Mouse (Mus musculus): Measurements from ENCODE around the gene Hdhd3. TPM values are rescaled to one million over a fixed set of nuclear protein-coding genes. Genes with fewer than 3 reads are reported as not detected.

The Hdhd3 gene
- polyA plus RNA-seq, 1 experiment from 2014 or later, result 16.8 TPM

DNA sequence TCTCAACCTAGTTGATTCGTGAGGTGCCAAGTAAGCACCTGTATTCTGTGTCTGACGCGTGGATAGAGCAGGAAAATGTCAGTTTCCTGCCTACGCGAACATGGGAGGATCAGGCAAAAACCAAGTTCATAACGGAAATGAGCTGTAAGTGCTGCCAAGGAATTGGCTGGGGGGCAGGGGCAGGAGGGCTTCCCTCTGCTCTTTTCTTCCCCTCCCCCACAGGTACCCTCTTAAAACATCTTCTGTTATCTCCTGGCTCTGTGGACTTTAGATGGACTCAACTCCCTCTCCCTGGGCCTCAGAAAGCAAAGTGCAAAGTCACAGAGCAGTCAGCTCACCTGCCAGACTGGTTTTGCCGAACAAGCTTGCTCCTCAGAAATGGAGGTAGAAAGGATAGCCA, 298 bp downstream of the Hdhd3 start:
- peaks cover 3% of the 10 kb centered on the region; the same call in 1 of the 2 replicates for H3K4me1 ChIP-seq (ENCODE audit: control insufficient read depth, insufficient read depth, low read length)
- H3K4me2 ChIP-seq (replicated peaks; ENCODE audit: low read depth, low read length), result no peak overlapping the region
- no peak overlapping the region for H3K9ac ChIP-seq (ENCODE audit: low read depth, low read length)
- 63% methylated on average over 7 of the region's 7 CpGs for WGBS
- no peak overlapping the region for H3K27ac ChIP-seq (ENCODE audit: low read depth, low read length)
- no peak for ATAC-seq (ENCODE audit: low FRiP score, low TSS enrichment)
- H3K27me3 ChIP-seq (ENCODE audit: control insufficient read depth, insufficient read depth, low read length), result no peaks in the 10 kb centered on the region
- H3K4me3 ChIP-seq (ENCODE audit: low read length), result no peak overlapping the region
- H3K36me3 ChIP-seq (ENCODE audit: control insufficient read depth, insufficient read depth, low read length), result peaks cover 14% of the 10 kb centered on the region; the same call in 1 of the 2 replicates
- H3K9me3 ChIP-seq (ENCODE audit: control insufficient read depth, low read length), result no peaks in the 10 kb centered on the region

DNA sequence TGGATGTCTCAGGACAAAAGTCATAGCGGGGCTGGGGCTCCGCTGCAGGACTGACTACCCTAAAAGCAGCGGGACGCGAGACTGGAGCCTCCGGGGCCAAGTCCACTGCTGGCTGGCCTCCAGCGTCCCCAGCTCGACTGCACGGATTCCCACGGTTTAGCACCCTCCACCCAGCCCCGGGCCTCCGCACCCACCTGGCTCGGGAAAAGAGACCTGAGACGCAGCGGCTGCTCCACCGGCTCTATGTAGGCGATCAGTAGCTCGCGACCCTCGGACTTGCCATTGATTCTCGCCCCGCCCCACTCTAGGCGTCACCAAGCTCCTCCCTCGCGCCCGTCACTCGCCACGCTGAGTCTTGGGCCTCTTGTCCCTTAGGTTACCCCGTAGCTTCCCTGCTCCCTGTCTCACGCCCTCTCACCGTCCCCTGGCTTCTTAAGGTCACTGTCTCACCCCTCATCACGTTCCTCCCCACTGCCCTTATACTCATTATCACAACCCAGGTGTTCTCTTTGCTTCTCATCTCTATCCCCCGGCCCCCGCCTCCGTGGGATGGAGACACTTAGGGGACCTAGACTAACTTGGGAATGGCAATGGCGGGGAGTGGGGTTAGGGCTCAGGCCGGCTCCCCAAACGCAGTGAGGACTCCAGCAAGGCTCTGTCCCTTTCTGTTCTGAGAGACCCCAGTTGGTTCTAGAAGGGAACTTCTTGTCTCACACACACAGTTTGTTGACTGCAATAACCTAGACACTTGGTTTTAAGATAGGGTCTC, 1.1 kb downstream of the Hdhd3 start:
- H3K36me3 ChIP-seq (ENCODE audit: control insufficient read depth, insufficient read depth, low read length), result peaks cover 7% of the 10 kb centered on the region; the same call in 1 of the 2 replicates
- no peaks in the 10 kb centered on the region for H3K9me3 ChIP-seq (ENCODE audit: control insufficient read depth, low read length)
- peak overlapping the region; percentile 85 for H3K4me3 ChIP-seq (ENCODE audit: low read length)
- H3K9ac ChIP-seq (ENCODE audit: low read depth, low read length), result peak overlapping the region; percentile 76
- H3K4me2 ChIP-seq (replicated peaks; ENCODE audit: low read depth, low read length), result peak overlapping the region; percentile 72
- H3K27ac ChIP-seq (ENCODE audit: low read depth, low read length), result peak overlapping the region; percentile 56
- ATAC-seq (ENCODE audit: low FRiP score, low TSS enrichment), result peak; percentile 96
- H3K27me3 ChIP-seq (ENCODE audit: control insufficient read depth, insufficient read depth, low read length), result no peaks in the 10 kb centered on the region
- peaks cover 3% of the 10 kb centered on the region; the same call in 1 of the 2 replicates for H3K4me1 ChIP-seq (ENCODE audit: control insufficient read depth, insufficient read depth, low read length)
- WGBS, result 2% methylated on average over 38 of the region's 38 CpGs

DNA sequence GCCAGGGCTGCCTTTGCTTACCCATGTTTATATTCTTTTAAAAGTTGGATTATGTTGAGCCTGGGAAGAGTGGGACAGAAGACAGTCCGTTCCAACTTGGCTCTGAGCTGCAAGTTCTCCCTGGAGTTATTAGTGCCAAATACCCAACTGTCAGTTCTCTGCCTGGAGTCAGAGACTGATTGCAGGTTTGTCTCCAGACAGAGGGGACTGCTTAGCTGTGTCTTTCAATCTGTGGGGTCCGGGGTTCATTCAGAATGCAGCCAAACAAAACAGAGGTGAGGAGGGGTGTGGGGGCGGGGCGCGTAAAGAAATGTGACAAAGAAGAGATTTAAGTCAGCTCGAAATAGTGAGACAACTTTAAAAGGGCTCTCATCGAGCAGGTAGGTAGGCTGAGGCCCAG, 1.7 kb downstream of the Hdhd3 start:
- H3K27ac ChIP-seq (ENCODE audit: low read depth, low read length), result peak overlapping the region; percentile 56; the same call in 1 of the 2 replicates
- H3K36me3 ChIP-seq (ENCODE audit: control insufficient read depth, insufficient read depth, low read length), result peaks cover 7% of the 10 kb centered on the region; the same call in 1 of the 2 replicates
- peak; percentile 29 for ATAC-seq (ENCODE audit: low FRiP score, low TSS enrichment)
- peak overlapping the region; percentile 72 for H3K4me2 ChIP-seq (replicated peaks; ENCODE audit: low read depth, low read length)
- WGBS, result 4% methylated on average over 7 of the region's 7 CpGs
- H3K4me3 ChIP-seq (ENCODE audit: low read length), result peak overlapping the region; percentile 85
- no peaks in the 10 kb centered on the region for H3K27me3 ChIP-seq (ENCODE audit: control insufficient read depth, insufficient read depth, low read length)
- H3K9me3 ChIP-seq (ENCODE audit: control insufficient read depth, low read length), result no peaks in the 10 kb centered on the region
- peak overlapping the region; percentile 76 for H3K9ac ChIP-seq (ENCODE audit: low read depth, low read length)
- H3K4me1 ChIP-seq (ENCODE audit: control insufficient read depth, insufficient read depth, low read length), result peaks cover 3% of the 10 kb centered on the region; the same call in 1 of the 2 replicates

DNA sequence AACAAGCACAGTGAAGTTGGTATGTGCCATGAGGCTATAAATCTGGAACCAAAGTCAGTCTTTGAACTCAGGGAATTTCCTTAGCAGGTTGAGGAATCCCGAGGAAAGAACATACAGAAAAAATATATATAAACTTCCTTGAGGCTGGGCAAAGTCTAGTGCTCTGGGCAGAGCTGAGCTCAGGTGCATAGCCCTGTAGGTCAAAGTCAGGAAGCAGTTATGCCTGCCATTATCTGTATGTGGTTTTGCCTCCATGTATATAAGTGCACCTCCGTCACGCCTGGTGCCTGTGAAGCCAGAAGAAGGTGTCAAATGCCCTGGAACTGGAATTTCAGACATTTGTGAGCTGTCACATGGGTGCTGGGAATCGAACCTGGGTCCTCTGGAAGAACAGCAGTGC, 2.5 kb downstream of the Hdhd3 start:
- peak overlapping the region; percentile 72; the same call in 1 of the 2 replicates for H3K4me2 ChIP-seq (replicated peaks; ENCODE audit: low read depth, low read length)
- H3K9me3 ChIP-seq (ENCODE audit: control insufficient read depth, low read length), result no peaks in the 10 kb centered on the region
- peaks cover 7% of the 10 kb centered on the region; the same call in 1 of the 2 replicates for H3K36me3 ChIP-seq (ENCODE audit: control insufficient read depth, insufficient read depth, low read length)
- no peaks in the 10 kb centered on the region for H3K27me3 ChIP-seq (ENCODE audit: control insufficient read depth, insufficient read depth, low read length)
- 74% methylated on average over 4 of the region's 4 CpGs for WGBS
- H3K9ac ChIP-seq (ENCODE audit: low read depth, low read length), result no peak overlapping the region
- H3K4me1 ChIP-seq (ENCODE audit: control insufficient read depth, insufficient read depth, low read length), result peaks cover 3% of the 10 kb centered on the region; the same call in 1 of the 2 replicates
- no peak overlapping the region for H3K27ac ChIP-seq (ENCODE audit: low read depth, low read length)
- no peak overlapping the region; the same call in 1 of the 2 replicates for H3K4me3 ChIP-seq (ENCODE audit: low read length)
- ATAC-seq (ENCODE audit: low FRiP score, low TSS enrichment), result no peak

DNA sequence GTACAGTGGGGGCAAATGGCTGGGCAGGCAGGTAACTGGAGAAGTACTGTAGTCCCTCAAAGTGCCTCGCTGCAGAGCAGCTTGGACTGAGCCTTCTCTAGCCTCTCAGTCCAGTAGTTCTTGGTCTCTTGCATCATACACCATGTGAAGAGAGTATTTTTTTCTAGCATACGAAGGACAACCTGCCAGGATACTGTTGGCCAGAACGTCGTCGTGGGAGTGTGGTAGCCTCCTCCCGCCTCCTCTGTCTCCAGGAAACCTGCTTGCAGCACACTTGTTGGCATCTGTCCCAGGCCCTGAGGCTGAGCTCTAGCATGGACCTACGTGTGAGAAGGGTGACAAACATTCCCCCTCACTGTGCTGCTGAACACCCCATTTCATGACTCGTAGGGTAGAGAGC, 6.5 kb downstream of the Hdhd3 start:
- Histone ChIP-seq H3K27me3 (ENCODE audit: control insufficient read depth, insufficient read depth, low read length) (no peaks in the 10 kb centered on the region), H3K4me3 (ENCODE audit: low read length) (no peak overlapping the region), H3K27ac (ENCODE audit: low read depth, low read length) (no peak overlapping the region), H3K4me2 (replicated peaks; ENCODE audit: low read depth, low read length) (no peak overlapping the region), H3K9me3 (ENCODE audit: control insufficient read depth, low read length) (no peaks in the 10 kb centered on the region), H3K4me1 (ENCODE audit: control insufficient read depth, insufficient read depth, low read length) (peaks cover 3% of the 10 kb centered on the region; the same call in 1 of the 2 replicates), H3K9ac (ENCODE audit: low read depth, low read length) (no peak overlapping the region), H3K36me3 (ENCODE audit: control insufficient read depth, insufficient read depth, low read length) (peaks cover 7% of the 10 kb centered on the region; the same call in 1 of the 2 replicates)
- no peak for ATAC-seq (ENCODE audit: low FRiP score, low TSS enrichment)
- 78% methylated on average over 8 of the region's 8 CpGs for WGBS

DNA sequence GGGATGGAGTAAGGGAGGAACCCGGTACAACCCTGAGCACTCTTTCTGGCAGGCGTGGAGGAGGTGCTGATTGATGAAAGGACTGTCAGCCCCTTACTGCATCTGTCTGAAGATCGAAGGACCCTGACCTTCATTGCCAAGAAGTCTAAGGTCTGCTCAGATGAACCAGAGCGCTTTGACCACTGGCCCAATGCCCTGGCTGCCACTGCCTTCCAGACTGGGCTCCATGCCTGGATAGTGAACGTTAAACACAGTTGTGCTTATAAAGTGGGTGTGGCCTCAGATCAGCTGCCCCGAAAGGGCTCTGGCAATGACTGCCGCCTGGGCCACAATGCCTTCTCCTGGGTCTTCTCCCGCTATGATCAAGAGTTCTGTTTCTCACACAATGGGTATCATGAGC, 7.3 kb downstream of the Hdhd3 start:
- peaks cover 7% of the 10 kb centered on the region; the same call in 1 of the 2 replicates for H3K36me3 ChIP-seq (ENCODE audit: control insufficient read depth, insufficient read depth, low read length)
- whole genome bisulfite sequencing, result 81% methylated on average over 8 of the region's 8 CpGs
- H3K27ac ChIP-seq (ENCODE audit: low read depth, low read length), result no peak overlapping the region
- no peak overlapping the region for H3K4me2 ChIP-seq (replicated peaks; ENCODE audit: low read depth, low read length)
- H3K9me3 ChIP-seq (ENCODE audit: control insufficient read depth, low read length), result no peaks in the 10 kb centered on the region
- H3K4me1 ChIP-seq (ENCODE audit: control insufficient read depth, insufficient read depth, low read length), result no peaks in the 10 kb centered on the region; the same call in 1 of the 2 replicates
- no peak for ATAC-seq (ENCODE audit: low FRiP score, low TSS enrichment)
- H3K9ac ChIP-seq (ENCODE audit: low read depth, low read length), result no peak overlapping the region
- no peaks in the 10 kb centered on the region for H3K27me3 ChIP-seq (ENCODE audit: control insufficient read depth, insufficient read depth, low read length)
- H3K4me3 ChIP-seq (ENCODE audit: low read length), result no peak overlapping the region

DNA sequence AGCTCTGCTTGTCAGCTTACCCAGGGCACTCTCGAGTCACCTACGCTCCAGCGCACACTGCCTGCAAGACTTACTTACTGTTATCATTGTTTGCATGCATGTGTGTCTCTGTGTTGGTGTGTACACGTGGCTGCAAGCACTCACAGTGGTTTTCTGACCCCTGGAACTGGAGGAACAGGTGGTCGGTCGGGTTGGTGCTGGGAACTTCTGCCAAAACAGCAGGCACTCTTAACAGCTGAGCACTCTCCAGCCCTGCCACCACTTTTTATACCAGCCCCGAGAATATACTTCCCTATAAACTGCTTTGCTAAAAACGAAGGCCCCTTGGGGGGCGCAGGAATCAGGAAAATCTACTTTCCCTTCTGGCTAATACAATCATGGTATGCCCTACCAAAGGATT, 9.0 kb downstream of the Hdhd3 start:
- no peak overlapping the region for H3K4me3 ChIP-seq (ENCODE audit: low read length)
- H3K27me3 ChIP-seq (ENCODE audit: control insufficient read depth, insufficient read depth, low read length), result no peaks in the 10 kb centered on the region
- no peak overlapping the region for H3K27ac ChIP-seq (ENCODE audit: low read depth, low read length)
- no peak overlapping the region for H3K9ac ChIP-seq (ENCODE audit: low read depth, low read length)
- peak; percentile 38; the same call in 1 of the 2 replicates for ATAC-seq (ENCODE audit: low FRiP score, low TSS enrichment)
- 65% methylated on average over 9 of the region's 9 CpGs for WGBS
- H3K36me3 ChIP-seq (ENCODE audit: control insufficient read depth, insufficient read depth, low read length), result peaks cover 4% of the 10 kb centered on the region; the same call in 1 of the 2 replicates
- H3K9me3 ChIP-seq (ENCODE audit: control insufficient read depth, low read length), result no peaks in the 10 kb centered on the region
- H3K4me2 ChIP-seq (replicated peaks; ENCODE audit: low read depth, low read length), result no peak overlapping the region
- H3K4me1 ChIP-seq (ENCODE audit: control insufficient read depth, insufficient read depth, low read length), result no peaks in the 10 kb centered on the region

DNA sequence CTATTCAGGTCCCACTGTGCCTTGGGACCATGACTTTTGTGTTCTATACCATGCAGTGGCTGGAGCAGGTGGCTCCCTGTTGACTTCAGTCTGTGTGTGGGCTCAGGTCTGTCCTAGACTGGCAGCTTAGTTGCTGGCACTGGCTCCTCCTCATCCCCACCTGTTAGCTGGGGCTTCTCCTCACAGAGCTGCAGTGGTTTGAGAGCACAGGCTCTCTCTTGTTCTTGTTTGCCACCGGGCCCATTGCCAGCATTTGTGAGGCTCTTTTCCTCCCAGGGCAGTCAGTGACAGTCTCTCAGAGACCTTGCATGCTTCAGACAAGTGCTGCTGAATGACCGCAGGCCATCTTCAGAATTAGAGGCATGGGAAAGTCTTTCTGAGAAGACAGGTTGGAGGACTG, 10.6 kb downstream of the Hdhd3 start:
- no peaks in the 10 kb centered on the region for H3K36me3 ChIP-seq (ENCODE audit: control insufficient read depth, insufficient read depth, low read length)
- H3K27ac ChIP-seq (ENCODE audit: low read depth, low read length), result no peak overlapping the region
- H3K9ac ChIP-seq (ENCODE audit: low read depth, low read length), result no peak overlapping the region
- no peaks in the 10 kb centered on the region for H3K27me3 ChIP-seq (ENCODE audit: control insufficient read depth, insufficient read depth, low read length)
- no peak overlapping the region for H3K4me2 ChIP-seq (replicated peaks; ENCODE audit: low read depth, low read length)
- H3K9me3 ChIP-seq (ENCODE audit: control insufficient read depth, low read length), result no peaks in the 10 kb centered on the region
- H3K4me3 ChIP-seq (ENCODE audit: low read length), result no peak overlapping the region
- H3K4me1 ChIP-seq (ENCODE audit: control insufficient read depth, insufficient read depth, low read length), result no peaks in the 10 kb centered on the region
- WGBS, result 91% methylated on average over 2 of the region's 2 CpGs
- ATAC-seq (ENCODE audit: low FRiP score, low TSS enrichment), result no peak

DNA sequence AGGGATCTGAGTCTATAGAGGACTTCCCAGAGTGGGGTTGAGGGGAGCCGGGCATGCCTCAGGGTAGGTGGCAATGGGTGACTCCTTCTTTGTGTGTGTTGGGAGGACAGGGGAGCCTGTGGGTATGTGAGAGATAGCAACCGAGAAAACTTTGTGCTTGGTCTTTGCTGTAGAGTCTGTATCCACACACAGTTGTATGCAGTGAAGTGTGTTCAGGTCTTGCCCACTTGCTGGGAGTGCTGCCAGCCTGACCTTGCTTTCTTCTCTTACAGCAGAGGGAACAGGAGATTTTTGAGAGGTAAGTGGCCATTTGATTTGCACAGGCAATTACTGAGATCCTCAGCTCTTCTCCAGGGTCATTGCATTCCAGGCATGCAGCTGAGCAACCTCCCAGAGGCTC, 15.4 kb downstream of the Hdhd3 start:
- no peak for ATAC-seq (ENCODE audit: low FRiP score, low TSS enrichment)
- no peaks in the 10 kb centered on the region for H3K9me3 ChIP-seq (ENCODE audit: control insufficient read depth, low read length)
- no peaks in the 10 kb centered on the region for H3K4me1 ChIP-seq (ENCODE audit: control insufficient read depth, insufficient read depth, low read length)
- WGBS, result 75% methylated on average over 2 of the region's 2 CpGs
- H3K4me3 ChIP-seq (ENCODE audit: low read length), result no peak overlapping the region
- H3K27ac ChIP-seq (ENCODE audit: low read depth, low read length), result no peak overlapping the region
- no peaks in the 10 kb centered on the region for H3K36me3 ChIP-seq (ENCODE audit: control insufficient read depth, insufficient read depth, low read length)
- no peak overlapping the region for H3K9ac ChIP-seq (ENCODE audit: low read depth, low read length)
- H3K4me2 ChIP-seq (replicated peaks; ENCODE audit: low read depth, low read length), result no peak overlapping the region
- no peaks in the 10 kb centered on the region for H3K27me3 ChIP-seq (ENCODE audit: control insufficient read depth, insufficient read depth, low read length)
